Mouse (Mus musculus) hindbrain, embryonic 15.5 days (tissue): ENCODE data around the gene Itgae. TPM values are rescaled to one million over a fixed set of nuclear protein-coding genes. Genes with fewer than 3 reads are reported as not detected.
"Not testable (repeated sequence)": the region's sequence is repeated elsewhere in the genome, so short reads cannot be mapped to it uniquely, and the experiment has no call there.

ENCODE experiments used
- ATAC-seq: fragments of 200-750 bp; cut with Nextera tagmentation; 2 replicates; pipeline ENCODE4 v1.8.0; 2017; ENCODE audit warnings: low read depth, moderate number of reproducible peaks, moderate TSS enrichment; ENCODE audit not compliant: low FRiP score
- H3K27ac ChIP-seq: fragments of 300-500 bp; sonication (generic); replicated peaks from 2 replicates; pipeline ENCODE4 v1.5.1; 2015; ENCODE audit warnings: mild to moderate bottlenecking, inconsistent platforms
- H3K27me3 ChIP-seq: fragments of 300-500 bp; sonication (generic); 2 replicates; pipeline ENCODE4 v1.6.1; 2015; ENCODE audit warnings: control low read depth, inconsistent platforms
- H3K36me3 ChIP-seq: fragments of 300-500 bp; sonication (generic); 2 replicates; pipeline ENCODE4 v1.6.1; 2015; ENCODE audit warnings: control low read depth, inconsistent platforms
- H3K4me1 ChIP-seq: fragments of 300-500 bp; sonication (generic); replicated peaks from 2 replicates; pipeline ENCODE4 v1.6.1; 2015; ENCODE audit warnings: control low read depth, inconsistent platforms
- H3K4me2 ChIP-seq: fragments of 300-500 bp; sonication (generic); 2 replicates; pipeline ENCODE4 v1.6.1; 2015; ENCODE audit warnings: moderate library complexity, mild to moderate bottlenecking, inconsistent platforms
- H3K4me3 ChIP-seq: fragments of 300-500 bp; sonication (generic); 2 replicates; pipeline ENCODE4 v1.5.1; 2015; ENCODE audit warnings: mild to moderate bottlenecking, inconsistent platforms
- H3K9ac ChIP-seq: fragments of 300-500 bp; sonication (generic); 2 replicates; pipeline ENCODE4 v1.6.1; 2015; ENCODE audit warnings: inconsistent platforms
- H3K9me3 ChIP-seq: fragments of 300-500 bp; sonication (generic); 2 replicates; pipeline ENCODE4 v1.6.1; 2016; ENCODE audit warnings: control low read depth, inconsistent platforms
- WGBS: fragments of 180-500 bp; shearing (Covaris S2); methylation state at CpG from one replicate; pipeline ENCODE4 v1.1.7; 2015; 5-methylcytosine and 5-hydroxymethylcytosine counted together
- polyA plus RNA-seq: library from polyadenylated mRNA; unstranded; fragments of >200 nt; fragmentation: Nextera tagmentation; extraction: Ambion mirVana; gene quantifications from 2 replicates; pipeline ENCODE4 v1.2.1, GENCODE M21; 2015

Itgae gene
- polyA plus RNA-seq, 1 experiment from 2014 or later: 0.35 TPM

GRCm38 (mm10) chr11:73098860-73099259, 8.5 kb downstream of the Itgae start:
- 70% methylated on average over 5 of the region's 5 CpGs for WGBS
- Histone ChIP-seq H3K9ac (no peak overlapping the region), H3K4me3 (no peak overlapping the region), H3K9me3 (no peaks in the 10 kb centered on the region), H3K4me2 (no peak overlapping the region), H3K27ac (no peak overlapping the region), H3K4me1 (no peaks in the 10 kb centered on the region), H3K36me3 (no peaks in the 10 kb centered on the region), H3K27me3 (no peaks in the 10 kb centered on the region)
- ATAC-seq: no peak

- H3K4me2 ChIP-seq: no peak overlapping the region
- H3K27me3 ChIP-seq: no peaks in the 10 kb centered on the region
- no peaks in the 10 kb centered on the region for H3K4me1 ChIP-seq
- no peak overlapping the region for H3K4me3 ChIP-seq
- no peak for ATAC-seq
- H3K36me3 ChIP-seq: no peaks in the 10 kb centered on the region
- no peak overlapping the region for H3K9ac ChIP-seq
- H3K27ac ChIP-seq: no peak overlapping the region
- 61% methylated on average over 14 of the region's 14 CpGs for WGBS
- no peaks in the 10 kb centered on the region for H3K9me3 ChIP-seq
Measured at GRCm38 (mm10) chr11:73099976-73100750, 9.8 kb downstream of the Itgae start.

- H3K9me3 ChIP-seq: no peaks in the 10 kb centered on the region
- no peak overlapping the region for H3K27ac ChIP-seq
- ATAC-seq: no peak
- WGBS: 85% methylated on average over 4 of the region's 4 CpGs
- H3K27me3 ChIP-seq: no peaks in the 10 kb centered on the region
- no peaks in the 10 kb centered on the region for H3K4me1 ChIP-seq
- no peaks in the 10 kb centered on the region for H3K36me3 ChIP-seq
- no peak overlapping the region for H3K9ac ChIP-seq
- no peak overlapping the region for H3K4me2 ChIP-seq
- no peak overlapping the region for H3K4me3 ChIP-seq
Measured at GRCm38 (mm10) chr11:73101308-73101707, 10.9 kb downstream of the Itgae start.

GRCm38 (mm10) chr11:73105246-73105645, 14.9 kb downstream of the Itgae start:
- H3K4me2 ChIP-seq: no peak overlapping the region
- H3K9ac ChIP-seq: no peak overlapping the region
- H3K27ac ChIP-seq: no peak overlapping the region
- H3K36me3 ChIP-seq: no peaks in the 10 kb centered on the region
- H3K4me1 ChIP-seq: no peaks in the 10 kb centered on the region
- no peak for ATAC-seq
- H3K27me3 ChIP-seq: no peaks in the 10 kb centered on the region
- 82% methylated on average over 2 of the region's 3 CpGs for WGBS
- H3K9me3 ChIP-seq: no peaks in the 10 kb centered on the region
- no peak overlapping the region for H3K4me3 ChIP-seq

GRCm38 (mm10) chr11:73107358-73107757, 17.0 kb downstream of the Itgae start:
- H3K4me3 ChIP-seq, H3K9ac ChIP-seq, H3K4me2 ChIP-seq, H3K9me3 ChIP-seq, H3K4me1 ChIP-seq, ATAC-seq, H3K27ac ChIP-seq, H3K36me3 ChIP-seq, H3K27me3 ChIP-seq: not testable (repeated sequence)
- 44% methylated on average over 3 of the region's 3 CpGs for WGBS

- 77% methylated on average over 5 of the region's 5 CpGs for WGBS
- no peaks in the 10 kb centered on the region for H3K4me1 ChIP-seq
- H3K9me3 ChIP-seq: no peaks in the 10 kb centered on the region
- ATAC-seq: no peak
- no peak overlapping the region for H3K4me2 ChIP-seq
- H3K36me3 ChIP-seq: no peaks in the 10 kb centered on the region
- no peaks in the 10 kb centered on the region for H3K27me3 ChIP-seq
- H3K27ac ChIP-seq: no peak overlapping the region
- no peak overlapping the region for H3K4me3 ChIP-seq
- H3K9ac ChIP-seq: no peak overlapping the region
Measured at GRCm38 (mm10) chr11:73108195-73108897, 18.0 kb downstream of the Itgae start.

- Histone ChIP-seq H3K27ac (no peak overlapping the region), H3K9me3 (no peaks in the 10 kb centered on the region), H3K27me3 (no peaks in the 10 kb centered on the region), H3K4me3 (no peak overlapping the region), H3K36me3 (no peaks in the 10 kb centered on the region), H3K4me1 (no peaks in the 10 kb centered on the region), H3K4me2 (no peak overlapping the region), H3K9ac (no peak overlapping the region)
- ATAC-seq: no peak; the same call in 1 of the 2 replicates
- WGBS: 86% methylated on average over 14 of the region's 14 CpGs
Measured at GRCm38 (mm10) chr11:73108898-73109625, 18.7 kb downstream of the Itgae start.

GRCm38 (mm10) chr11:73109941-73110340, 19.6 kb downstream of the Itgae start:
- 83% methylated on average over 3 of the region's 3 CpGs for WGBS
- Histone ChIP-seq H3K9ac (no peak overlapping the region), H3K36me3 (no peaks in the 10 kb centered on the region), H3K27me3 (no peaks in the 10 kb centered on the region), H3K4me2 (no peak overlapping the region), H3K9me3 (no peaks in the 10 kb centered on the region), H3K27ac (no peak overlapping the region), H3K4me1 (no peaks in the 10 kb centered on the region), H3K4me3 (no peak overlapping the region)
- ATAC-seq: no peak

GRCm38 (mm10) chr11:73111414-73111813, 21.0 kb downstream of the Itgae start:
- WGBS: 71% methylated on average over 6 of the region's 6 CpGs
- no peak overlapping the region for H3K4me3 ChIP-seq
- ATAC-seq: no peak
- H3K4me2 ChIP-seq: no peak overlapping the region
- H3K4me1 ChIP-seq: no peaks in the 10 kb centered on the region
- no peaks in the 10 kb centered on the region for H3K36me3 ChIP-seq
- H3K27ac ChIP-seq: no peak overlapping the region
- no peaks in the 10 kb centered on the region for H3K9me3 ChIP-seq
- no peaks in the 10 kb centered on the region for H3K27me3 ChIP-seq
- H3K9ac ChIP-seq: no peak overlapping the region

- Histone ChIP-seq H3K36me3 (no peaks in the 10 kb centered on the region), H3K4me1 (no peaks in the 10 kb centered on the region), H3K9me3 (no peaks in the 10 kb centered on the region), H3K4me3 (no peak overlapping the region), H3K27me3 (no peaks in the 10 kb centered on the region), H3K27ac (no peak overlapping the region), H3K4me2 (no peak overlapping the region), H3K9ac (no peak overlapping the region)
- WGBS: 84% methylated on average over 6 of the region's 6 CpGs
- ATAC-seq: no peak
Measured at GRCm38 (mm10) chr11:73126495-73126894, 36.1 kb downstream of the Itgae start.

GRCm38 (mm10) chr11:73131020-73131419, 40.6 kb downstream of the Itgae start:
- Histone ChIP-seq H3K4me1 (no peaks in the 10 kb centered on the region), H3K27me3 (no peaks in the 10 kb centered on the region), H3K4me3 (no peak overlapping the region), H3K4me2 (no peak overlapping the region), H3K27ac (no peak overlapping the region), H3K9ac (no peak overlapping the region), H3K9me3 (no peaks in the 10 kb centered on the region), H3K36me3 (no peaks in the 10 kb centered on the region)
- no peak; the same call in 1 of the 2 replicates for ATAC-seq
- 84% methylated on average over 7 of the region's 7 CpGs for WGBS

GRCm38 (mm10) chr11:73132999-73133398, 42.6 kb downstream of the Itgae start:
- H3K4me2 ChIP-seq: no peak overlapping the region
- H3K27ac ChIP-seq: no peak overlapping the region
- no peak for ATAC-seq
- no peaks in the 10 kb centered on the region for H3K27me3 ChIP-seq
- H3K9ac ChIP-seq: no peak overlapping the region
- no peaks in the 10 kb centered on the region for H3K36me3 ChIP-seq
- H3K4me1 ChIP-seq: peaks cover 9% of the 10 kb centered on the region
- WGBS: 96% methylated on average over 6 of the region's 6 CpGs
- H3K9me3 ChIP-seq: no peaks in the 10 kb centered on the region
- no peak overlapping the region for H3K4me3 ChIP-seq
